Mouse (Mus musculus): ENCODE data around the gene Fabp2.

GRCm38 (mm10) chr3:122919260-122919659, 24.4 kb downstream of the Fabp2 start, which contains the start of gene Gm10959:
- TF ChIP-seq CTCF (IDR thresholded peaks at IDR 0.05; ENCODE audit: extremely low read depth, insufficient read length, insufficient replicate concordance, low read depth, low read length) = no peak
- TF ChIP-seq POLR2A (IDR thresholded peaks at IDR 0.05; ENCODE audit: low read depth, low read length) = no peak

Data from small intestine, adult 2 months (tissue).